Mouse (Mus musculus): ENCODE data around the gene Mon2. TPM values are rescaled to one million over a fixed set of nuclear protein-coding genes. Genes with fewer than 3 reads are reported as not detected.

Gene Mon2
- total and polyA plus RNA-seq, 3 experiments, result 33.8 to 38.6 TPM; not detected in 1

DNA sequence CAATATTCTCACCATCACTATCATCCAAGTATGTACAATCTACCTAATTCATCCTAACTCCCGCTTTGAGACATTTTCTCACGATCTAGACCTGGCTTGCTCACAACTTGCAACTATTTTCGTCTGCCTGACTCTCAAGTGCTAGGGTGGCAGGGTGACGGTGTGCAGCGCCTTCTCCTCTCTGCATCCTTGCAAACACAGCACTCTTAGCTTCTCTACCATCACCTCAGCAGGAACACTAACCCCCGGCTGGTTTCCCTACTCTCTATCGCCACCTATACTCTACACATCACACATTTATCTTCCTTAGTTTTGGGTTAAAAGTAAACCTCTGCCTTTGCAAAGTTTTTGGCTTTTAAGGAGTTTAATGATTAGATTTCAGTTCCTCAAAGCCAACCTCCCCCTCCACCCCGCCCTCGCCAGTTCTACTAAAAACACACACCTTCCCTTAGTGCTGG, 88.6 kb downstream of the Mon2 start:
- Histone ChIP-seq H3K27me3 (ENCODE audit: control insufficient read depth in 1 of 2, insufficient read depth in 2 of 2, low read length in 2 of 2) (no peaks in the 10 kb centered on the region), H3K9me3 (replicated peaks; ENCODE audit: insufficient read depth, low read length) (no peaks in the 10 kb centered on the region), H3K79me2 (ENCODE audit: control insufficient read depth, insufficient read depth, low read length, poor library complexity) (peaks cover 29% of the 10 kb centered on the region), H3K9ac (ENCODE audit: control insufficient read depth, low read depth, low read length, poor library complexity, severe bottlenecking) (peak overlapping the region; percentile 96), H3K4me3 (ENCODE audit: control insufficient read depth in 1 of 2, insufficient read depth in 1 of 2, low read depth in 2 of 2, low read length in 2 of 2) (peak overlapping the region; percentile 51 to 62), H3K27ac (ENCODE audit: control insufficient read depth, low read depth, low read length) (peak overlapping the region; percentile 70), H3K36me3 (ENCODE audit: control insufficient read depth in 1 of 2, insufficient read depth in 2 of 2, low read length in 2 of 2) (peaks cover 0 to 21% of the 10 kb centered on the region in 2 experiments; a peak in 2 of 4 replicates), H3K4me1 (ENCODE audit: control insufficient read depth in 1 of 2, insufficient read depth in 2 of 2, low read length in 2 of 2) (peaks cover 0 to 12% of the 10 kb centered on the region in 2 experiments; a peak in 3 of 4 replicates)
- DNase-seq (ENCODE audit: low read depth, low spot score), result peak; percentile 90
- TF ChIP-seq MAFK (IDR thresholded peaks at IDR 0.05; ENCODE audit: borderline replicate concordance, low read depth, low read length), result no peak
- peak; percentile 39; the same call in 1 of the 2 replicates for TF ChIP-seq MYC (IDR thresholded peaks at IDR 0.05; ENCODE audit: low read depth, low read length)
- peak; percentile 57 for TF ChIP-seq SMC3 (IDR thresholded peaks at IDR 0.05; ENCODE audit: low read depth, low read length)
- TF ChIP-seq CTCF (IDR thresholded peaks at IDR 0.05 in 2 of 3, conservative IDR thresholded peaks at IDR 0.05 in 1 of 3; ENCODE audit: control insufficient read depth in 1 of 3, insufficient read depth in 1 of 3, low read depth in 2 of 3, low read length in 3 of 3, poor library complexity in 1 of 3, severe bottlenecking in 1 of 3), result peak; percentile 24 to 74 (median 68); a peak in 5 of 6 replicates
- peak; percentile 72 for TF ChIP-seq RCOR1 (IDR thresholded peaks at IDR 0.05; ENCODE audit: low read depth, low read length)
- TF ChIP-seq USF2 (IDR thresholded peaks at IDR 0.05; ENCODE audit: borderline replicate concordance in 1 of 2, insufficient read depth in 1 of 2, low read depth in 1 of 2, low read length in 2 of 2), result no peak
- 0 out of 2 replicates have a peak, but pooled peaks have one; percentile 12 for TF ChIP-seq ETS1 (IDR thresholded peaks at IDR 0.05; ENCODE audit: low read depth, low read length)
- TF ChIP-seq NELFE (IDR thresholded peaks at IDR 0.05; ENCODE audit: low read depth, low read length), result no peak
- no peak for TF ChIP-seq MAZ (IDR thresholded peaks at IDR 0.05; ENCODE audit: low read depth, low read length)
- TF ChIP-seq KAT2A (conservative IDR thresholded peaks at IDR 0.05; ENCODE audit: low read depth, low read length), result no peak
- no peak for TF ChIP-seq NRF1 (IDR thresholded peaks at IDR 0.05; ENCODE audit: insufficient read depth, low read depth, low read length, poor library complexity, severe bottlenecking)
- TF ChIP-seq ZC3H11A (IDR thresholded peaks at IDR 0.05; ENCODE audit: low read depth, low read length), result peak; percentile 20; the same call in 1 of the 2 replicates
- TF ChIP-seq E2F4 (IDR thresholded peaks at IDR 0.05; ENCODE audit: borderline replicate concordance, low read depth, low read length), result no peak
- TF ChIP-seq CHD1 (IDR thresholded peaks at IDR 0.05; ENCODE audit: low read depth, low read length), result no peak
- TF ChIP-seq TCF12 (IDR thresholded peaks at IDR 0.05; ENCODE audit: low read depth, low read length), result no peak
- TF ChIP-seq TBP (IDR thresholded peaks at IDR 0.05; ENCODE audit: low read depth, low read length), result peak; percentile 36; the same call in 1 of the 2 replicates
- TF ChIP-seq POLR2A (IDR thresholded peaks at IDR 0.05; ENCODE audit: control insufficient read depth in 1 of 2, insufficient read depth in 1 of 2, low read depth in 1 of 2, low read length in 2 of 2, poor library complexity in 1 of 2), result peak; percentile 16 to 47; a peak in 1 of 4 replicates
- TF ChIP-seq GATA1 (IDR thresholded peaks at IDR 0.05; ENCODE audit: low read depth, low read length), result no peak; the same call in 1 of the 2 replicates
- peak; percentile 56 for TF ChIP-seq RAD21 (IDR thresholded peaks at IDR 0.05; ENCODE audit: low read depth, low read length)
- no peak for TF ChIP-seq ELF1 (IDR thresholded peaks at IDR 0.05; ENCODE audit: low read depth, low read length)
- no peak for TF ChIP-seq POLR2AphosphoS2 (IDR thresholded peaks at IDR 0.05; ENCODE audit: low read length)
- TF ChIP-seq TAL1 (IDR thresholded peaks at IDR 0.05; ENCODE audit: low read length), result no peak
